Mouse (Mus musculus) liver, embryonic 12.5 days (tissue): ENCODE measurements around the gene Kcnn4. TPM values are rescaled to one million over a fixed set of nuclear protein-coding genes. Genes with fewer than 3 reads are reported as not detected.

ENCODE experiments used
- ATAC-seq: fragments of 200-750 bp; cut with Nextera tagmentation; 2 replicates; pipeline ENCODE4 v1.8.0; 2017; ENCODE audit warnings: moderate number of reproducible peaks, mild to moderate bottlenecking, moderate library complexity
- H3K27ac ChIP-seq: fragments of 300-500 bp; sonication (generic); 2 replicates; pipeline ENCODE4 v1.5.1; 2016; ENCODE audit warnings: mild to moderate bottlenecking
- H3K27me3 ChIP-seq: fragments of 300-500 bp; sonication (generic); replicated peaks from 2 replicates; pipeline ENCODE4 v1.6.1; 2016; ENCODE audit warnings: mild to moderate bottlenecking, moderate library complexity
- H3K36me3 ChIP-seq: fragments of 300-500 bp; sonication (generic); 2 replicates; pipeline ENCODE4 v1.6.1; 2016; ENCODE audit warnings: mild to moderate bottlenecking, moderate library complexity
- H3K4me1 ChIP-seq: fragments of 300-500 bp; sonication (generic); 2 replicates; pipeline ENCODE4 v1.6.1; 2016
- H3K4me2 ChIP-seq: fragments of 300-500 bp; sonication (generic); 2 replicates; pipeline ENCODE4 v1.6.1; 2016; ENCODE audit warnings: mild to moderate bottlenecking, moderate library complexity
- H3K4me3 ChIP-seq: fragments of 300-500 bp; sonication (generic); 2 replicates; pipeline ENCODE4 v1.5.1; 2016; ENCODE audit warnings: mild to moderate bottlenecking, moderate library complexity
- H3K9ac ChIP-seq: fragments of 300-500 bp; sonication (generic); 2 replicates; pipeline ENCODE4 v1.6.1; 2016; ENCODE audit warnings: mild to moderate bottlenecking, moderate library complexity
- H3K9me3 ChIP-seq: fragments of 300-500 bp; sonication (generic); replicated peaks from 2 replicates; pipeline ENCODE4 v1.6.1; 2016; ENCODE audit warnings: mild to moderate bottlenecking, moderate library complexity
- WGBS: fragments of 180-500 bp; shearing (Covaris S2); methylation state at CpG from one replicate; pipeline ENCODE4 v1.1.7; 2016; ENCODE audit not compliant: insufficient replicate concordance; 5-methylcytosine and 5-hydroxymethylcytosine counted together
- polyA plus RNA-seq: library from polyadenylated mRNA; unstranded; fragments of >200 nt; fragmentation: Nextera tagmentation; extraction: Ambion mirVana; gene quantifications from 2 replicates; pipeline ENCODE4 v1.2.1, GENCODE M21; 2016

Kcnn4 gene
- 159 and 161 TPM in 2 replicates for polyA plus RNA-seq

- 10% methylated on average over 20 of the region's 23 CpGs for WGBS
- H3K4me2 ChIP-seq = peak within 1 kb of the TSS; percentile 96
- H3K4me3 ChIP-seq = peak within 1 kb of the TSS; percentile 88
- no peaks in the 10 kb centered on the region for H3K9me3 ChIP-seq
- peak within 1 kb of the TSS; percentile 100 for H3K9ac ChIP-seq
- peak within 1 kb of the TSS; percentile 100 for H3K27ac ChIP-seq
- no peaks in the 10 kb centered on the region; the same call in 1 of the 2 replicates for H3K27me3 ChIP-seq
- H3K36me3 ChIP-seq = peaks cover 31% of the 10 kb centered on the region
- H3K4me1 ChIP-seq = peaks cover 79% of the 10 kb centered on the region
- peak; percentile 70 for ATAC-seq
These were observed at the start of gene Kcnn4 for GRCm38 (mm10) chr7:24369731-24370541. Kcnn4 (plus strand) TSS chr7:24370263.

DNA sequence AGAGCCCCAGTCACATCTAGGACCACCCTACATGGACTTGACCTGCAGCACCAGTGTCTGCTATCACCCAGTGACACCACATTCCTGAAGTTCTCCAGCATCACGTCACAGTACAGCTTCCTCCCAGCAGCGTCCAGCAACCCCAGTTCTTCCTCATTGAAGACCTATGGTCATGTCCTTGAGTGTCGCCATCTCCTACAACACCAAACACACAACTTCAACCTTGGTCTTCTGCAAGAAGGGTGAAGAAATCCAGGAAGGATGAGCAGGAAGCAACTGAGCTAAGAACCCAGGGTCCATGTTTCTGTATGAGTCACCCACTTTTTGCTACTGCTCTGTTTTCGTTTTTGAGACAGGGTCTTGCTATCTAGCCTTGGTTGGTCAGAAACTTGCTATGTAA, 47.5 kb upstream of the Kcnn4 start:
- no peak for ATAC-seq
- Histone ChIP-seq H3K36me3 (no peaks in the 10 kb centered on the region), H3K27ac (no peak overlapping the region), H3K9ac (no peak overlapping the region), H3K4me3 (no peak overlapping the region), H3K4me2 (no peak overlapping the region), H3K4me1 (no peaks in the 10 kb centered on the region), H3K27me3 (peaks cover 29% of the 10 kb centered on the region), H3K9me3 (peaks cover 8% of the 10 kb centered on the region; the same call in 1 of the 2 replicates)
- 53% methylated on average over 4 of the region's 4 CpGs for WGBS

- H3K9ac ChIP-seq = no peak overlapping the region
- H3K27me3 ChIP-seq = peaks cover 32% of the 10 kb centered on the region
- ATAC-seq = no peak
- H3K4me1 ChIP-seq = no peaks in the 10 kb centered on the region
- no peak overlapping the region for H3K27ac ChIP-seq
- peaks cover 8% of the 10 kb centered on the region; the same call in 1 of the 2 replicates for H3K9me3 ChIP-seq
- no peak overlapping the region for H3K4me2 ChIP-seq
- 70% methylated on average over 6 of the region's 6 CpGs for WGBS
- H3K4me3 ChIP-seq = no peak overlapping the region
- no peaks in the 10 kb centered on the region for H3K36me3 ChIP-seq
These were observed 44.9 kb upstream of the Kcnn4 start for GRCm38 (mm10) chr7:24325197-24325596.

DNA sequence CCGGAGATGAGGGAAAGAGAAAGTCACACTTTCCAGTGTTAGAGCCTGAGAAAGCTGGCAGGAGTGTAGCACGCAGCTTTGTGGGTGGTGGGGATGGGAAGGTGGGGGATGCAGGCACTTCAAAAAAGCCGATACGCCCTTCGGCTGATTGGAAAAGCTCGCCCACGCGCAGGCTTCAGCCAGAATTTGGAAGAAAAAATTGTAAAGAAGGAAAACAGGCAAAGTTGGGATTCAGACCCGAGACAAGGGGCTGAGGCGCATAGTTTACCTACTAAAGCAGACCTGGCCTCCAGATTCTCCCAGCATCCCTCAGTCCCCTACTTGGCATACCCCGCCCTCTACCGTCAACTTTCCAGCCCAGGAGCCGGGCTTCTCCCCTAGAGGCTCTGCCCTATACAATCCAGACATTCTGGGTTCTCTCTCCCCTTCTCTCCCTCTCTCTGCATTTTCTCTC, 44.4 kb upstream of the Kcnn4 start:
- 12% methylated on average over 13 of the region's 13 CpGs for WGBS
- H3K9ac ChIP-seq = no peak overlapping the region
- no peaks in the 10 kb centered on the region for H3K36me3 ChIP-seq
- H3K27ac ChIP-seq = no peak overlapping the region
- H3K4me1 ChIP-seq = no peaks in the 10 kb centered on the region
- H3K4me3 ChIP-seq = no peak overlapping the region
- H3K27me3 ChIP-seq = peaks cover 29% of the 10 kb centered on the region
- peaks cover 8% of the 10 kb centered on the region; the same call in 1 of the 2 replicates for H3K9me3 ChIP-seq
- ATAC-seq = no peak
- peak overlapping the region; percentile 44 for H3K4me2 ChIP-seq

DNA sequence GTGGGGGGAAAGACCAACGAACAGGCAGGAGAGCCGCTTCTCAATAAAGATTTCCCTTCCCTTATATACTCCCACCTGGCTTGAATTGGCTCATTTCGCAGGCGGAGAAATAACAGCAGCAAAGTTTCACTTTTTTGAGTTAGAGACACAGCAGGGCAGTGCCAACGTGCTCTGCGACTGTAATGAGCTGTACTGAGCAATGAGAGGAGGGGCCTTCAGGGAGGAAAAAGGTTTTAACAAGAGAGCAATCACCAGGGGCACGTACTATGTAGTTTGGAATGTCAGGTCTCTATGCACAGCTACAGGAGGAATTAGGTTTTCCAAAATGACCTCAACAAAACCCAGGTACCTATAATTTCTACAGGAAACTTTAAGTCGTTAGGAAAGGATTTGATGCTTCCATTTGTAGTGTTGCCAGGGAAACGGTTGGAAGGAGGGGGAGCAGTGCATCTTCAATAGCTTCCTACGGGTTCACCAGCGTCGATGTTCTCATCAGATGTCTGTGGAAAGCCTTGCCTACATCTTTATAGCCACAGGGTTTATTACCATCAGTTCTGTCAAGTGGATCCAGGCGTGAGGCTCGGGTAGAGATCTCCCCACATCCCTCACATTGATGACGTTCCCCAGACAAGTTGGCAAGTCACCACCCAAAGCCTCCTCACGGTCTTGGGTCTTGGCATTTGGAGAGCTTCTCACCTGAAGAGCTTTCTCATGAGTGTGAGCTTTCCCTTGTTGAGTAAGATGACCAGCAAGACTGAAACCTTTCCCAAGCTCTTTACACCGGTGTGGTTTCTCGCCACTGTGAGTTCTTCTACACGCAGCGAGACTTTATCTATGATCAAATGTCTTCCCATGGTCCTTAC, 43.6 kb upstream of the Kcnn4 start:
- H3K36me3 ChIP-seq = no peaks in the 10 kb centered on the region
- peaks cover 8% of the 10 kb centered on the region; the same call in 1 of the 2 replicates for H3K9me3 ChIP-seq
- H3K27me3 ChIP-seq = peaks cover 31% of the 10 kb centered on the region
- no peak for ATAC-seq
- WGBS = 43% methylated on average over 20 of the region's 20 CpGs
- no peak overlapping the region for H3K4me3 ChIP-seq
- H3K4me1 ChIP-seq = no peaks in the 10 kb centered on the region
- H3K27ac ChIP-seq = no peak overlapping the region
- peak overlapping the region; percentile 44; the same call in 1 of the 2 replicates for H3K4me2 ChIP-seq
- no peak overlapping the region for H3K9ac ChIP-seq

- Histone ChIP-seq H3K36me3 (no peaks in the 10 kb centered on the region), H3K4me1 (no peaks in the 10 kb centered on the region), H3K27me3 (peaks cover 38% of the 10 kb centered on the region), H3K9ac (no peak overlapping the region), H3K27ac (no peak overlapping the region), H3K4me2 (no peak overlapping the region), H3K9me3 (peaks cover 8% of the 10 kb centered on the region; the same call in 1 of the 2 replicates), H3K4me3 (no peak overlapping the region)
- ATAC-seq = no peak
- WGBS = 66% methylated on average over 14 of the region's 14 CpGs
These were observed 42.6 kb upstream of the Kcnn4 start for GRCm38 (mm10) chr7:24327281-24327975.

- Histone ChIP-seq H3K4me1 (no peaks in the 10 kb centered on the region), H3K27ac (no peak within 1 kb of the TSS), H3K9me3 (0 out of 2 replicates have a peak, but pooled peaks cover 3% of the 10 kb centered on the region), H3K9ac (no peak within 1 kb of the TSS), H3K4me3 (no peak within 1 kb of the TSS), H3K4me2 (peak within 1 kb of the TSS; percentile 30), H3K36me3 (no peaks in the 10 kb centered on the region), H3K27me3 (peaks cover 45% of the 10 kb centered on the region)
- ATAC-seq = no peak
- 20% methylated on average over 49 of the region's 49 CpGs for WGBS
These were observed 36.6 kb upstream of the Kcnn4 start, which contains the start of gene Tescl for GRCm38 (mm10) chr7:24333304-24333986. Tescl (minus strand) TSS chr7:24333936.

DNA sequence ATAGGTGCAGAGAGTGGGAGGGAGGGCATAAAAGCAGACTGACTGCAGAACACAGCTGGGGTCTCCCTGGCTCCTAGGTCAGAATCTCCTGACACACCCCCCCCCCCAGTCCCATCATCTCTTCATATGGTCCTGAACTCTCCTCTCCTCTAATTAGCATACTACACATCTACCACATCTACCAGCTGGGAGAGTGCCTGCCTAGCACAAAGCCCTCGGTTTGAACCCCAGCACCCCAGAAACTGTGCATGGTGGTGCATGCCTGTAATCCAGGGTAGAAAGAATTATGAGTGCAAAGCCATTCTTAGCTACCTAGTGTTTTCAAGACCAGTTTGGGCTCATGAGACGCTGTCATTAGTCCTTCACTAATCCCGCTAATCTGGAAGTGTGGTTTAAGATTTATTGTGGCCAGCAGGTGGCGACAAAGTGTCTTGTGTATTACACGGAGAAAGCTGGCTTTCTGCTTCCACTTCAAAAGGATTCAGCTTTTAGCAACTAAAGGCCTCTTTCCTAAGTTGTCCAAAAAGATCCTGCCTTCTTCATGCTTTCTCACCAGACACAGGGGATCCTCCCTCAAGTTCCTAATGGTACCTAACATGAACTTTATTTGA, 34.3 kb upstream of the Kcnn4 start:
- 0 out of 2 replicates have a peak, but pooled peaks cover 4% of the 10 kb centered on the region for H3K9me3 ChIP-seq
- 5% methylated on average over 5 of the region's 5 CpGs for WGBS
- H3K27ac ChIP-seq = no peak overlapping the region
- H3K4me2 ChIP-seq = no peak overlapping the region
- no peak overlapping the region for H3K4me3 ChIP-seq
- ATAC-seq = no peak
- H3K36me3 ChIP-seq = no peaks in the 10 kb centered on the region
- H3K9ac ChIP-seq = no peak overlapping the region
- no peaks in the 10 kb centered on the region for H3K4me1 ChIP-seq
- peaks cover 45% of the 10 kb centered on the region for H3K27me3 ChIP-seq

- H3K27me3 ChIP-seq = peaks cover 27% of the 10 kb centered on the region
- no peak overlapping the region for H3K27ac ChIP-seq
- H3K9me3 ChIP-seq = 0 out of 2 replicates have a peak, but pooled peaks cover 4% of the 10 kb centered on the region
- H3K4me3 ChIP-seq = no peak overlapping the region
- H3K36me3 ChIP-seq = no peaks in the 10 kb centered on the region
- WGBS = 24% methylated on average over 2 of the region's 2 CpGs
- no peak overlapping the region for H3K4me2 ChIP-seq
- no peak overlapping the region for H3K9ac ChIP-seq
- no peak for ATAC-seq
- H3K4me1 ChIP-seq = no peaks in the 10 kb centered on the region
These were observed 31.8 kb upstream of the Kcnn4 start for GRCm38 (mm10) chr7:24338241-24338640.

DNA sequence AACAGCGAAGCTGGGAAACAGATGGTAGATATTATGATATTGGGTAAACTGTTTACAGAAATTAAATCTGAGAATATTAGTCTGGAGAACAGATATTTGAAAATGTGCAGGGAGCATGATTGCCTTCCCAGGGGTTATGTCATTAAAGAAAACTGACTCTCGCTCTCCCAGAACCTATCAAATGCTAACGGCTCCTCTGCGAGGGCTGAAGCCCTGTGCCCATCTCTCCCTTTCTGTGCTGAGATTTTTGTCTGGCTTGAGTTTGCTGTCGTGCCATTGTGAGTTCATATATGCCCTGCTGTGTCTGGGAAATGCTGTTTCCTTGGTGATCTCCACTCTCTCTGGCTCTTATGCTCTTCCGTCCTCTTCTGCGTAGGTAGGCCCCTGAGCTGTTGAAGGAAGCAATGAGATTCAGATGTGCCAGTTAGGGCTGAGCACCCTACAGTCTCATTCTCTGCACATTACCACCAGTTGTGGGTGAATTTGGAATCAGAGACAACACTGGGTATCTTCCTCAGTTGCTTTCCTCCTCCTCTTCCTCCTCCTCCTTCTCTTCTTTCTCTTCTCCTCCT, 26.3 kb upstream of the Kcnn4 start:
- no peaks in the 10 kb centered on the region for H3K36me3 ChIP-seq
- no peak overlapping the region for H3K4me3 ChIP-seq
- H3K4me2 ChIP-seq = no peak overlapping the region
- no peaks in the 10 kb centered on the region for H3K4me1 ChIP-seq
- H3K27ac ChIP-seq = no peak overlapping the region
- H3K27me3 ChIP-seq = no peaks in the 10 kb centered on the region
- ATAC-seq = no peak
- 66% methylated on average over 7 of the region's 7 CpGs for WGBS
- no peaks in the 10 kb centered on the region for H3K9me3 ChIP-seq
- H3K9ac ChIP-seq = no peak overlapping the region
